Mouse (Mus musculus) layer of hippocampus, adult 9-11 months (tissue): ENCODE measurements around the gene Pcbp2.
A peak's percentile ranks its signal among the peaks of the same experiment; 100 is the strongest.

Experiments used
- DNase-seq: peaks from one replicate; pipeline ENCODE4 v3.0.0; 2022

Pcbp2 gene

GRCm38 (mm10) chr15:102507561-102507960 is 37.2 kb downstream of the Pcbp2 start:
- no peak for DNase-seq

- no peak for DNase-seq
Measured at GRCm38 (mm10) chr15:102508336-102508735, 38.0 kb downstream of the Pcbp2 start.

- no peak for DNase-seq
Measured at GRCm38 (mm10) chr15:102510110-102510509, 39.8 kb downstream of the Pcbp2 start.

GRCm38 (mm10) chr15:102510590-102511284 is 40.4 kb downstream of the Pcbp2 start:
- peak; percentile 92 for DNase-seq

GRCm38 (mm10) chr15:102511285-102511833 is 41.0 kb downstream of the Pcbp2 start:
- DNase-seq: no peak

GRCm38 (mm10) chr15:102512010-102512409 is 41.7 kb downstream of the Pcbp2 start:
- no peak for DNase-seq

GRCm38 (mm10) chr15:102512471-102512870 is 42.1 kb downstream of the Pcbp2 start:
- DNase-seq: no peak

- DNase-seq: no peak
Measured at GRCm38 (mm10) chr15:102513004-102513403, 42.7 kb downstream of the Pcbp2 start.

- no peak for DNase-seq
Measured at GRCm38 (mm10) chr15:102515261-102515660, 44.9 kb downstream of the Pcbp2 start.

GRCm38 (mm10) chr15:102515791-102516190 is 45.5 kb downstream of the Pcbp2 start:
- DNase-seq: no peak

- DNase-seq: no peak
Measured at GRCm38 (mm10) chr15:102516293-102516692, 46.0 kb downstream of the Pcbp2 start.

- peak; percentile 73 for DNase-seq
Measured at GRCm38 (mm10) chr15:102516728-102517404, 46.5 kb downstream of the Pcbp2 start, which contains the start of gene Map3k12. Gene Map3k12, minus strand, starts transcription at chr15:102517064.

- DNase-seq: no peak
Measured at GRCm38 (mm10) chr15:102517631-102517975, 47.3 kb downstream of the Pcbp2 start.

GRCm38 (mm10) chr15:102517976-102518858 is 47.9 kb downstream of the Pcbp2 start, which contains the start of gene Tarbp2:
Gene Tarbp2, plus strand, starts transcription at chr15:102518192.
- peak; percentile 100 for DNase-seq

- DNase-seq: no peak
Measured at GRCm38 (mm10) chr15:102518859-102519201, 48.5 kb downstream of the Pcbp2 start.

- DNase-seq: no peak
Measured at GRCm38 (mm10) chr15:102519211-102520141, 49.1 kb downstream of the Pcbp2 start.

- no peak for DNase-seq
Measured at GRCm38 (mm10) chr15:102520416-102520815, 50.1 kb downstream of the Pcbp2 start.

GRCm38 (mm10) chr15:102521480-102521879 is 51.1 kb downstream of the Pcbp2 start:
- no peak for DNase-seq

GRCm38 (mm10) chr15:102524892-102525485 is 54.6 kb downstream of the Pcbp2 start, which contains the start of gene Npff:
Gene Npff, minus strand, starts transcription at chr15:102524942.
- peak; percentile 65 for DNase-seq

GRCm38 (mm10) chr15:102526111-102527002 is 56.0 kb downstream of the Pcbp2 start:
- DNase-seq: no peak
